Mouse (Mus musculus) cerebellum, postnatal 4 days (tissue): ENCODE results near the gene Adam4.
A peak's percentile ranks its signal among the peaks of the same experiment; 100 is the strongest.
"Not testable (repeated sequence)": the region's sequence is repeated elsewhere in the genome, so short reads cannot be mapped to it uniquely, and the experiment has no call there.

Experiments used
- DNase-seq, 2 experiments: peaks; one replicate each; pipeline ENCODE4 v3.0.0; 2022; ENCODE audit warnings: low spot score in 2 of 2, mixed read lengths in 1 of 2

Adam4 gene

DNA sequence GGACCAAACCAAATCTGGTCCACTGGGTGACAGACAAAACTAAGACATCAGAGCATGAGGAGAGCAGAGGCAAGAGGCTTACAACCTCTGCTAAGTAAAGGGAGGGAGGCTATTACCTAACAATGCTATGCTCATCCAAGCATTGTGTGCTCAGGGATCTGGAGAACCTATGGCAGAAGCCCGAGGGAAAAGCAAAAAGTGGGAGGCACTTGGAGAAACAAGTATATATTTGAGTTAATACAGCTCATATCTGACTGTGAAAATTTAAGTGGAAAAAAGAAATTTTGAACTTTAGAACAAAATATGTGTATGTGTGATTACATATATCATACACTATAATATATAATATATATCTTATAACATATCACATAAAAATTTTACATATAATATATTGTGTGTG, at the start of gene Adam4:
Gene Adam4 (minus strand): TSS at position 101 of the 400 bp plus-strand sequence.
- no peak for DNase-seq

DNA sequence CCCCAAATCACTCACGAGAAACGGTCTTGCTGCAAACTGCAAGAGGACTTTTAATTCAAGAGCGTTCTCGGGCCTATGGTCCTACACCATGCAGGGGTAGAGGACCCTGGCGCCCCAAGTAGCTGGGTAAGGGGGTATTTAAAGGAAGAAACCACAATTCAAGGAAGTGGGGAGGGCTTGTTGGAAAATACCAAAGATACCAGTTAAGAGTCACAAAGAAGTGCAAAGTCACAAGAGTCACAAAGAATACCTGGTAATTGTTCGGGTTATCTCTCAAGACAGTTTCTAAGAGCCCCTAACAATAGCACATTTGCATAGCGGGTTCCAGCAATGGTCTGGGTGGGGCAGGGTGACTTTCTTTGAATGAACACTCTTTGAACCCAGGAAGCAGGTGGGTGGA, 37.3 kb upstream of the Adam4 start:
- DNase-seq = not testable (repeated sequence)

DNA sequence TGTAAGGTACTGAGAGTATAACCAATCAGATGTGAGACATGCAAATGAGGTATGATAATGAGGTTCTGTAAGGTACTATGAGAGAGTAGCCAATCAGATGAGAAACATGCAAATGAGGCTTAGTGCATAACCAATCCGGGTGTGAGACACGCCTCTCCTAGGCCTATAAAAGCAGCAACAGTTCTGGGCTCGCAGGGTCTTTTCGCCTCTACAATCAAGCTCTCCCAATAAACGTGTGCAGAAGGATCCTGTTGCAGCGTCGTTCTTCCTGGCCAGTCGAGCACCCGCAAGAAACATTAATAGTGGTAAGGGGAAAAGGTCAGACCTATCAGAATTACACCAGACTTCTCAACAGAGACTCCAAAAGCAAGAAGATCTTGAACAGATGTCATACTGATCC, 17.2 kb upstream of the Adam4 start:
- not testable (repeated sequence) for DNase-seq

DNA sequence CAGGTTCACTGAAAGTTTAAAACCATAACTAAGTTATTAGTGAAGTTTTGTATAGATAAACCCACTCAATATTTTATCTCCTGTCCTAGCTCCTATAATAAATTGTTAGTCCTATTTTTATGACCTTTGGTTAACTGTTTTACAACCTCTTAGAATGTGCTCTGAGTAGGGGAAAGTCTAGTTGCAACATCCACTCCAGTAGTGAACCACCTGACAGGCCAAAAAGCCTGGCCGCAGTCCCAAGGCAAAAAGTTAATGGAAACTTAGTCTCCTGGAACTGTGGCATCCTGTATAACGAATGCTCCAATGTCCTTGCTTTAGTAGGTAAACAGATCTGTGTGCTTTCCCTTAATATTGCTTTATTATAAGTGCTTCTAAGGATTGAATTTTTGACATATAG, 13.0 kb upstream of the Adam4 start:
- DNase-seq = not testable (repeated sequence)

DNA sequence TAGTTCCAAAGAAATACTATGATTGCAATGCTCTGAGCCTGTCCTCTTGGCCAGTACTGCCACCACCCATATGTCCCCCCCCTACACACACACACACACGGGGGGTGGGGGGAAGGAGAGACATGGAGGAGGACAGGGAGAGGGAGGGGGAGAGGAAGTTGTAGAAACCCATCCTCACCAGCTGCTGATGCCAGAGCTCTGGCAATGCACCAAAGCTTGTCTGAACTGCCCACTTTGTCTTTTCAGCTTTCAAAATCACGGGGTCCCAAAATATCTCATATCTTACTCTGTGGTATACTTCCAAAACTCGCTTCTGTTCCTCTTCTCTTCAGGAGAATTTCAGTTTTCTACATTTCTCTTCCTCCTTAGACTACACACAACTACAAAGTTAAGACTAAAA, 8.5 kb downstream of the Adam4 start:
- no peak for DNase-seq

DNA sequence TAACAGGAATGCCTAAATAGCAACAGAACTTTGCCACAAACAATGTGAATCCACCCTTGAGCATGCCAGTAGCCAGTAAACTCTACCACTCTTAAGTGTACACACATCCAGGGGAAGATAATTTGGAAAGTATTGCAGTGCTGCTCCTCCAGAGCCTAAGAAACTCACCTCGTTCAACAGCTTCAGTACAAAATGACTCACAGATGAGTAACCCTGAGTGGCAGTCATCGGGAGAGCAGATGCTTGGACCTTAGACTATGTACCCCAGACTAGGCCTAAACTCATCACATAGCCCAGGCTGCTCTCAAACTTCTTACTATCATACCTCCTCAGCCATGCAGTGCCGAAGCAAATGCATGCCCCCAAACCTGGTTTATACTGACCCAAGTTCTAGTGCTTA, 12.8 kb downstream of the Adam4 start:
- no peak for DNase-seq

DNA sequence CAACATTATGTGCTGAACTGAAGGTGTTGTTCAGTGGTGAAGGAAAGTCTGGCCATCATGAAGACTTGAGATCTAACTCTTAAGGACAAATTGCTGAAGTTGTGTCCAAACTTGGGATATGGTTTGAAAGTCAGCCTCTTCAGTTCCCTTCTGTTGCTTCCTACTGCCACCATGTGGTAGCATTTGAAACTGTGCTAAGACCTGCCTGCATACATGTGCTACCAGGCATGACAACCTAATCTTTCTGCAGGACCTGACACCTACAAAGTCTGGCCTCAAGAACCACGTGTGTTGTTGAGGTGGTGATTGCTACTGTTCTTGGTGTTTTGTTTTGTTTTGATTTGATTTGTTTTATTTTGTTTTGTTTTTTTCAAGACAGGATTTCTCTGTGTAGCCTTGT, 19.6 kb downstream of the Adam4 start:
- DNase-seq = peak; percentile 41 to 72

DNA sequence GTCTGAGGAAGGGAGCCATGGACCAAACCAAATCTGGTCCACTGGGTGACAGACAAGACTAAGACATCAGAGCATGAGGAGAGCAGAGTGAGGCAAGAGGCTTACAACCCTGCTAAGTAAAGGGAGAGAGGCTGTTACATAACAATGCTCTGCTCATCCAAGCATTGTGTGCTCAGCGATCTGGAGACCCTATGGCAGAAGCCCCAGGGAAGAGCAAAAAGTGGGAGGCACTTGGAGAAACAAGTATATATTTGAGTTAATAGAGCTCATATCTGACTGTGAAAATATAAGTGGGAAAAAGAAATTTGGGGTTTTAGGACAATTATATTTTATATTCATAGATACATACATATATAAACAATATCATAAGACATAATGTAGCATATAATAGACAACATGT, 42.4 kb downstream of the Adam4 start, which contains the start of gene Gm4787:
Gene Gm4787 (minus strand): TSS at position 101 of the 400 bp plus-strand sequence.
- DNase-seq = not testable (repeated sequence)
